Mouse (Mus musculus) small intestine, adult 2 months (tissue): Measurements from ENCODE around the gene Zfp36.

Experiments
- CTCF ChIP-seq: fragments of 200-500 bp; IDR thresholded peaks from 2 replicates; pipeline ENCODE4 v1.5.1; 2012; ENCODE audit warnings: low read depth, mild to moderate bottlenecking, control low read depth, inconsistent platforms, low read length, moderate library complexity, mixed read lengths; ENCODE audit not compliant: insufficient replicate concordance, insufficient read length; ENCODE audit errors: extremely low read depth
- POLR2A ChIP-seq: fragments of 200-500 bp; IDR thresholded peaks from 2 replicates; pipeline ENCODE4 v1.6.1; 2012; ENCODE audit warnings: low read depth, mild to moderate bottlenecking, control low read depth, inconsistent platforms, low read length, moderate library complexity

- TF ChIP-seq CTCF (no peak), POLR2A (no peak)
Observed at GRCm38 (mm10) chr7:28359854-28360253, 20.2 kb downstream of the Zfp36 start.
